Mouse (Mus musculus) layer of hippocampus, adult 2 months (tissue): ENCODE results near the gene Cntn2. TPM values are rescaled to one million over a fixed set of nuclear protein-coding genes. Genes with fewer than 3 reads are reported as not detected.

ENCODE experiments used
- DNase-seq, 2 experiments: peaks; one replicate each; pipeline ENCODE4 v3.0.0; 2022; ENCODE audit warnings: low spot score in 2 of 2
- H3K27ac ChIP-seq: fragments of 200-600 bp; 2 replicates; pipeline ENCODE4 v1.8.1; 2022
- H3K4me3 ChIP-seq: fragments of 200-600 bp; 2 replicates; pipeline ENCODE4 v1.8.1; 2022; ENCODE audit warnings: mild to moderate bottlenecking
- CTCF ChIP-seq: fragments of 200-600 bp; conservative IDR thresholded peaks from 2 replicates; pipeline ENCODE4 v1.8.1; 2022; ENCODE audit warnings: antibody characterized with exemption, mild to moderate bottlenecking, moderate library complexity
- total RNA-seq, 2 experiments: library from RNA; stranded (reverse); gene quantifications; 2 replicates each; pipeline ENCODE4 v1.2.3; 2021

Gene Cntn2
- total RNA-seq, 2 experiments from 2014 or later: 71.8 to 73.9 TPM

- no peak for TF ChIP-seq CTCF
- no peak for DNase-seq
- H3K27ac ChIP-seq: peak overlapping the region; percentile 92
- peak overlapping the region; percentile 74 for H3K4me3 ChIP-seq
Observed at GRCm38 (mm10) chr1:132541171-132541823, 1.8 kb downstream of the Cntn2 start.

GRCm38 (mm10) chr1:132540701-132541100 is 2.4 kb downstream of the Cntn2 start:
- DNase-seq: no peak
- no peak for TF ChIP-seq CTCF
- Histone ChIP-seq H3K4me3 (peak overlapping the region; percentile 74; the same call in 1 of the 2 replicates), H3K27ac (peak overlapping the region; percentile 92)

GRCm38 (mm10) chr1:132537736-132538135 is 5.3 kb downstream of the Cntn2 start:
- H3K4me3 ChIP-seq: no peak overlapping the region
- peak; percentile 39 to 41 for DNase-seq
- H3K27ac ChIP-seq: peak overlapping the region; percentile 81
- no peak for TF ChIP-seq CTCF

- H3K27ac ChIP-seq: peak overlapping the region; percentile 39; the same call in 1 of the 2 replicates
- no peak overlapping the region for H3K4me3 ChIP-seq
- no peak for DNase-seq
- TF ChIP-seq CTCF: no peak
Observed at GRCm38 (mm10) chr1:132536416-132536815, 6.6 kb downstream of the Cntn2 start.

GRCm38 (mm10) chr1:132535541-132535940 is 7.5 kb downstream of the Cntn2 start:
- TF ChIP-seq CTCF: no peak
- H3K27ac ChIP-seq: no peak overlapping the region
- no peak for DNase-seq
- H3K4me3 ChIP-seq: no peak overlapping the region

- Histone ChIP-seq H3K27ac (no peak overlapping the region), H3K4me3 (no peak overlapping the region)
- DNase-seq: no peak
- no peak for TF ChIP-seq CTCF
Observed at GRCm38 (mm10) chr1:132533840-132534239, 9.2 kb downstream of the Cntn2 start.

GRCm38 (mm10) chr1:132532521-132532920 is 10.5 kb downstream of the Cntn2 start:
- no peak for TF ChIP-seq CTCF
- Histone ChIP-seq H3K4me3 (no peak overlapping the region), H3K27ac (no peak overlapping the region)
- no peak for DNase-seq

- no peak for TF ChIP-seq CTCF
- no peak for DNase-seq
- Histone ChIP-seq H3K4me3 (no peak overlapping the region), H3K27ac (no peak overlapping the region)
Observed at GRCm38 (mm10) chr1:132530631-132531191, 12.3 kb downstream of the Cntn2 start.

GRCm38 (mm10) chr1:132528647-132529334 is 14.3 kb downstream of the Cntn2 start:
- TF ChIP-seq CTCF: no peak
- Histone ChIP-seq H3K4me3 (no peak overlapping the region), H3K27ac (no peak overlapping the region)
- no peak for DNase-seq

- Histone ChIP-seq H3K4me3 (no peak overlapping the region), H3K27ac (no peak overlapping the region)
- TF ChIP-seq CTCF: no peak
- DNase-seq: no peak
Observed at GRCm38 (mm10) chr1:132528071-132528470, 15.0 kb downstream of the Cntn2 start.

- Histone ChIP-seq H3K27ac (peak overlapping the region; percentile 74), H3K4me3 (no peak overlapping the region)
- TF ChIP-seq CTCF: peak; percentile 97
- DNase-seq: peak; percentile 79 to 89
Observed at GRCm38 (mm10) chr1:132525832-132526231, 17.2 kb downstream of the Cntn2 start.

GRCm38 (mm10) chr1:132523920-132524319 is 19.1 kb downstream of the Cntn2 start:
- TF ChIP-seq CTCF: peak; percentile 69
- no peak for DNase-seq
- Histone ChIP-seq H3K27ac (no peak overlapping the region), H3K4me3 (no peak overlapping the region)

- DNase-seq: no peak
- H3K4me3 ChIP-seq: no peak overlapping the region
- no peak for TF ChIP-seq CTCF
- no peak overlapping the region for H3K27ac ChIP-seq
Observed at GRCm38 (mm10) chr1:132523048-132523447, 20.0 kb downstream of the Cntn2 start.

GRCm38 (mm10) chr1:132520764-132521163 is 22.3 kb downstream of the Cntn2 start:
- H3K27ac ChIP-seq: no peak overlapping the region
- no peak overlapping the region for H3K4me3 ChIP-seq
- DNase-seq: peak; percentile 63 to 72
- peak; percentile 69 for TF ChIP-seq CTCF
